Mouse (Mus musculus): ENCODE results near the gene Rps6. TPM values are rescaled to one million over a fixed set of nuclear protein-coding genes. Genes with fewer than 3 reads are reported as not detected.

Gene Rps6
- 100 to 1,000 TPM; 634 to 653 TPM for total RNA-seq (2021)
- long read RNA-seq, experiment 1, transcript Rps6-201 (5 exons, 878 nt), result major isoform, 178 of 185 reads
- long read RNA-seq, experiment 1, partial matches to known transcripts, result 4 of 185 reads
- long read RNA-seq, experiment 1, other reads (novel, unspliced or antisense), result 3 of 185 reads
- long read RNA-seq, experiment 2, transcript Rps6-201 (5 exons, 878 nt), result major isoform, 153 of 161 reads
- long read RNA-seq, experiment 2, partial matches to known transcripts, result 2 of 161 reads
- long read RNA-seq, experiment 2, other reads (novel, unspliced or antisense), result 2 of 161 reads

- peak; percentile 93 for DNase-seq
These were observed at the start of gene Rps6 for GRCm38 (mm10) chr4:86857113-86858069. Rps6 (minus strand) TSS chr4:86857412.

GRCm38 (mm10) chr4:86905869-86906268 is 48.7 kb upstream of the Rps6 start:
- no peak for DNase-seq

GRCm38 (mm10) chr4:86904969-86905368 is 47.8 kb upstream of the Rps6 start:
- DNase-seq, result no peak

- DNase-seq, result no peak
These were observed 45.1 kb upstream of the Rps6 start for GRCm38 (mm10) chr4:86902351-86902750.

GRCm38 (mm10) chr4:86898791-86899474 is 41.7 kb upstream of the Rps6 start:
- DNase-seq, result no peak

GRCm38 (mm10) chr4:86897411-86897810 is 40.2 kb upstream of the Rps6 start:
- DNase-seq, result no peak

GRCm38 (mm10) chr4:86887879-86888278 is 30.7 kb upstream of the Rps6 start:
- DNase-seq, result no peak

- DNase-seq, result no peak
These were observed 29.1 kb upstream of the Rps6 start for GRCm38 (mm10) chr4:86886160-86886878.

GRCm38 (mm10) chr4:86885790-86886159 is 28.6 kb upstream of the Rps6 start:
- no peak for DNase-seq

- DNase-seq, result no peak
These were observed 27.7 kb upstream of the Rps6 start for GRCm38 (mm10) chr4:86884945-86885344.

- no peak for DNase-seq
These were observed 25.2 kb upstream of the Rps6 start for GRCm38 (mm10) chr4:86882413-86882812.

- no peak for DNase-seq
These were observed 24.0 kb upstream of the Rps6 start for GRCm38 (mm10) chr4:86881178-86881577.

GRCm38 (mm10) chr4:86879477-86879876 is 22.3 kb upstream of the Rps6 start:
- no peak for DNase-seq

- DNase-seq, result peak; percentile 93
These were observed 17.1 kb upstream of the Rps6 start, which contains the start of gene Acer2 for GRCm38 (mm10) chr4:86874146-86874847. Acer2 (plus strand) TSS chr4:86874396.

GRCm38 (mm10) chr4:86873072-86873471 is 15.9 kb upstream of the Rps6 start:
- DNase-seq, result no peak

- DNase-seq, result no peak
These were observed 14.8 kb upstream of the Rps6 start for GRCm38 (mm10) chr4:86871988-86872387.

- DNase-seq, result no peak
These were observed 6.9 kb upstream of the Rps6 start for GRCm38 (mm10) chr4:86864087-86864486.

- DNase-seq, result no peak
These were observed 843 bp upstream of the Rps6 start for GRCm38 (mm10) chr4:86858070-86858440.

GRCm38 (mm10) chr4:86856304-86857112 is 704 bp downstream of the Rps6 start:
- no peak for DNase-seq

- no peak for DNase-seq
These were observed 4.2 kb downstream of the Rps6 start for GRCm38 (mm10) chr4:86852813-86853590.
